Mouse (Mus musculus): ENCODE data around the gene Smyd5.

- no peak for TF ChIP-seq CTCF (IDR thresholded peaks at IDR 0.05; ENCODE audit: low read depth, low read length)
- TF ChIP-seq POLR2A (IDR thresholded peaks at IDR 0.05; ENCODE audit: insufficient read depth, low read length) = no peak
- no peak for TF ChIP-seq EP300 (IDR thresholded peaks at IDR 0.05; ENCODE audit: insufficient read depth, low read depth, low read length)
These were observed 33.6 kb downstream of the Smyd5 start for GRCm38 (mm10) chr6:85465381-85465780.
